In genomic region chr7:121020277-121020676, GRCm38 (mm10) we compare ENCODE assay signal across 10 mouse cellular contexts. TPM values are rescaled to one million over a fixed set of nuclear protein-coding genes. Genes with fewer than 3 reads are reported as not detected.
DNase-seq lines count a peak whose midpoint lies in the region; ATAC-seq lines count a peak whose summit lies in the region.
"Had no signal": no experiment of that assay in that cellular context is flagged by ENCODE, and none has a peak within 500 bp of the region (broad histone marks: within the 10 kb centered on the region; RNA-seq: fewer than 3 reads in every experiment).

No protein-coding gene starts in this region.

- no peaks in the 10 kb centered on the region for H3K9me3 ChIP-seq in hindbrain, embryonic 12.5 days (replicated peaks)

- peak; percentile 23 for DNase-seq in heart, postnatal 4 days
- no peak for DNase-seq in heart, postnatal 25 days (ENCODE audit: low spot score)
- peak; percentile 34 for DNase-seq in ZHBTc4 (ENCODE audit: low read depth, low spot score)
- DNase-seq in lung, postnatal 25 days (ENCODE audit: low spot score): peak; percentile 13
- no peak for DNase-seq in urinary bladder, adult 2 months (ENCODE audit: low spot score)
- DNase-seq in ovary, postnatal 36 days (ENCODE audit: low spot score): no peak

- no peak overlapping the region for H3K4me3 ChIP-seq in hindbrain, embryonic 12.5 days

- H3K9ac ChIP-seq in hindbrain, embryonic 12.5 days: no peak overlapping the region

- H3K36me3 ChIP-seq in hindbrain, embryonic 12.5 days: no peaks in the 10 kb centered on the region

- H3K4me2 ChIP-seq in hindbrain, embryonic 12.5 days (replicated peaks): no peak overlapping the region
- H3K4me2 ChIP-seq: heart, embryonic 11.5 days had no signal

- peak; percentile 43 for ATAC-seq in CD4-positive, CD25-positive, alpha-beta regulatory T cell, adult 4 months
- no peak for ATAC-seq in hindbrain, embryonic 12.5 days (ENCODE audit: low FRiP score)

- intact Hi-C loops in heart, postnatal 25 days (cut with DNase I): no loop called here

- no peaks in the 10 kb centered on the region for H3K27me3 ChIP-seq in hindbrain, embryonic 12.5 days

- H3K4me1 ChIP-seq in hindbrain, embryonic 12.5 days: no peaks in the 10 kb centered on the region

- H3K27ac ChIP-seq in hindbrain, embryonic 12.5 days: no peak overlapping the region

- WGBS in hindbrain, embryonic 12.5 days: 39% methylated on average over 8 of the region's 8 CpGs

RNA-seq across cellular contexts. Expression of gene Mettl9, which starts 14.0 kb away (rescaled TPM):
- total RNA-seq in heart, postnatal 4 days (2021): 100 to 1,000 TPM; 127 TPM
- total RNA-seq in heart, postnatal 25 days (2021): 10 to 100 TPM; 77.5 to 80.5 TPM
- polyA plus RNA-seq in CD4-positive, CD25-positive, alpha-beta regulatory T cell, adult 4 months (2017; shearing (Covaris generic)): 1 to 10 TPM; 3.6 to 4.6 TPM
- polyA plus RNA-seq in urinary bladder, adult 2 months (2012; rRNA removed): 45.5 and 48.2 TPM in 2 replicates
- 232 and 238 TPM in 2 replicates for polyA plus RNA-seq in hindbrain, embryonic 12.5 days (2016; fragmentation: Nextera tagmentation; extraction: Ambion mirVana)

RNA-seq across cellular contexts. Expression of gene Mfsd13b, which starts 38.0 kb away (rescaled TPM):
- not detected for total RNA-seq in heart, postnatal 4 days (2021)
- total RNA-seq in heart, postnatal 25 days (2021): not detected
- polyA plus RNA-seq in CD4-positive, CD25-positive, alpha-beta regulatory T cell, adult 4 months (2017; shearing (Covaris generic)): not detected
- polyA plus RNA-seq in urinary bladder, adult 2 months (2012; rRNA removed): 1.1 and 1.7 TPM in 2 replicates
- 0.39 TPM in 1 of 2 replicates, not detected in the other for polyA plus RNA-seq in hindbrain, embryonic 12.5 days (2016; fragmentation: Nextera tagmentation; extraction: Ambion mirVana)
- polyA plus RNA-seq: stomach, embryonic 14.5 days had no signal

RNA-seq across cellular contexts. Expression of gene Cdr2, which starts 38.2 kb away (rescaled TPM):
- 10 to 100 TPM; 20.7 to 29.2 TPM for total RNA-seq in heart, postnatal 4 days (2021)
- total RNA-seq in heart, postnatal 25 days (2021): 10 to 100 TPM; 14.8 to 21.9 TPM
- 1 to 10 TPM in 1 of 2 experiments, under 1 TPM in 1; 0.43 to 1.6 TPM for polyA plus RNA-seq in CD4-positive, CD25-positive, alpha-beta regulatory T cell, adult 4 months (2017; shearing (Covaris generic))
- 36.9 and 39.7 TPM in 2 replicates for polyA plus RNA-seq in urinary bladder, adult 2 months (2012; rRNA removed)
- polyA plus RNA-seq in hindbrain, embryonic 12.5 days (2016; fragmentation: Nextera tagmentation; extraction: Ambion mirVana): 19.0 and 19.7 TPM in 2 replicates

RNA-seq across cellular contexts. Expression of gene Igsf6, which starts 54.1 kb away (rescaled TPM):
- total RNA-seq in heart, postnatal 4 days (2021): under 1 TPM; 0.48 to 0.81 TPM
- 1 to 10 TPM; 1.7 TPM for total RNA-seq in heart, postnatal 25 days (2021)
- 1 to 10 TPM in 1 of 2 experiments, not detected in 1; 1.6 TPM for polyA plus RNA-seq in CD4-positive, CD25-positive, alpha-beta regulatory T cell, adult 4 months (2017; shearing (Covaris generic))
- 2.5 and 2.9 TPM in 2 replicates for polyA plus RNA-seq in urinary bladder, adult 2 months (2012; rRNA removed)
- 0.88 and 1.3 TPM in 2 replicates for polyA plus RNA-seq in hindbrain, embryonic 12.5 days (2016; fragmentation: Nextera tagmentation; extraction: Ambion mirVana)

Comparison
In these comparisons a context has a peak if more than half of its experiments do, and no peak if none do; other contexts are left out.
1. DNase-seq: peak in heart, postnatal 4 days (single experiment), ZHBTc4 (single experiment) and lung, postnatal 25 days (single experiment); none in heart, postnatal 25 days (single experiment), urinary bladder, adult 2 months (single experiment) and ovary, postnatal 36 days (single experiment).